Mouse (Mus musculus): ENCODE measurements around the gene Sos2.
"Not testable (repeated sequence)": the region's sequence is repeated elsewhere in the genome, so short reads cannot be mapped to it uniquely, and the experiment has no call there.

Gene Sos2

DNA sequence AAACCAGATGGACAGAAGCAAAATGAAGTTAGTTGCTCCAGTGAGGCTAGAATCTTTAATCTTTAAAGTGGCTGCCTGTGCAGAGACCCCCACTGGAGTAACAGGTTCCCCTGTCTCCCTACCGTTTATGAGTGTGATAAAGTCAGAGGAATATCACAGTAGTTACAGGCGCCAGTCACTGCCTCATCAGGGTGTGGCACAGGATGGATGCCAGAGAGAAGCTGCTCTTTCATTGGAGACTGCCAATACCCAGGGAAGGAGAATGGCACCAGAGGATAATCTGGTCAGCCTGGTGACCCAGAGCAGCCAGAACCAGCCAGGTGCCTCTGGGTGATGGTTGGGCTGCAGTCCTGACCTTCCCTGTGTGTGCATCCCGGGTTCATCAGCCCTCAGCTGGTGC is 113.4 kb downstream of the Sos2 start:
- no peak for DNase-seq

DNA sequence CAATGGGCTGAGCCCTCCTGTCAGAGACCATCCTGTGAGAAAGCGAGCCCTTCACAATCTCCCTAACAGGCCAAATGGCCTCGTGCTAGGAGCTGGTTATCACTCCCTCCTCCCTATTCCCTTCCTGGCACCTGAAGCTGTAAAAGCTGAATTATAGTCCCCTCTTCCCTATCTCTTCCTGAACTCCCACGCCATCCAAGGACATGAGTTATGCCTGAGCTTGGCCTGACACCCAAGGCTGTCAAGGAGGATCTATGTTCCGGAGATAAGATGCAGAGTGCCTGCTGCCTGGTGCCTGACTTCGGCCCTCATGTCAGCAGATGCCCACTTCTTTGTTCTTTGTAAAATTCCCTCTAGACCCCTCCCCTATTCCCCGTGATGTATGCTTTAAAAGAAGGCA is 120.6 kb downstream of the Sos2 start:
- not testable (repeated sequence) for DNase-seq

DNA sequence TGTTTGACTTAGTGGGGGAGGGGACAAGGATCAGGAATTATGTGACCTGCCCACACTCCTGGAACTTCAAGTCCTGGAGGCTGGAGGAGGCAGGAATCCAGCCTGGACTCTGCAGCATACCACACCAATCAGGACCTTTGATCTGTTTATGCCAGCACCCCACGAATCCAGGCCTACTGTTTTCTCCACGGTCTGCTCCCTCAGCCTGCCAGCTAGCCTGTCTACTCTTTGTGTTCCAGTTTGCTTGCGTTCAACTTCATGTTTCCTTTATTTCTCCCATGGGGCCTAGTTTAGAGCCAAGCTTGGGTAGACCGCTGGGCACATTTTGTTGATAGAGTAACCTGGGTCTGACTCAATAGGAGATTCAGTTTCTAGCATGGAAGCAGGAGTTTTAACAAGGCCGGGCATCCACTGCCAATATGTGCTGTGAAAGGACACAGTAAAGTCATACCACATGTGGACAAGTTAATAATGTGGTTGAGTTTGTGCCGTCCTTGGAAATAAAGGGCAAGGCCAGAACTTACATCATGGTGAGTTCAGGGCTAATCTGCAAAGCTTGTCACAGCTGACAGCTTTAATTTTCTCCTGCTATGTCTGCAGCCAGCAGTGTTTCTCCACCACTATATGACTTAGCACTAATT is 125.3 kb downstream of the Sos2 start:
- no peak for DNase-seq

DNA sequence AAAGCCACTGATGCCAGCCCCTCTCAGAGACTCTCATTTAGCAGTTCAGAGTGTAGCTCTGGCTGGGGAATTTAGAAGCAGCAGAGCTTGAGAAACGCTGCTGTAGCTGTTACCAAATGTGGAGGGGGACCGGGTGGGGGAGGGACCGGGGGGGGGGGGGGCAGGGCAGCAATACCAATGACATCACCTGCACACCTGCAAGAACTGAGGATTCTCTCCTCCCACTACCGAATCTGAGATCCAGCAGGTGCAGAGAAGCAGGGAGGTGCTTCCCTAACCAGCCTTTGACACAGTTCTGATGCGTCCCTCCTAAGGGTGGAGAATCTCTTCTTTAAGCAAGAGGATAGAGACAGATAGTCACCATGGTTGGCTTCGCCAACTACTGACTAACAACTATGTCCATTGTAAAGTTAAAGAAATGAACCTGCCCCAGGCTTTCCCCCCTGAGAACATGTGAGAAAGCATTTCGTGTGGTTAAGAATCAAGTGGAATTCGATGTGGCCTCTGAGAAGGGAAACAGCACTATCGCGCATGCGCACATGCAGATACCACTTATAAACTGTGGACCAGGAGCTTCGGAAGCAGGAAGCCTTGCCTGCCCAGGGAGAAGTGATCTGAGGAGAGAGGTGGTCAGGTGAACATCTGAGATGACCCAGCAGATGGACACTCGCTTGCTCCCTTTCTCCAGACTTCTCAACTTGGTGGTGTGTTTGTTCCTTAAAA is 136.0 kb downstream of the Sos2 start:
- no peak for DNase-seq

- DNase-seq = no peak
Observed at GRCm38 (mm10) chr12:69544994-69545393, 136.7 kb downstream of the Sos2 start.

DNA sequence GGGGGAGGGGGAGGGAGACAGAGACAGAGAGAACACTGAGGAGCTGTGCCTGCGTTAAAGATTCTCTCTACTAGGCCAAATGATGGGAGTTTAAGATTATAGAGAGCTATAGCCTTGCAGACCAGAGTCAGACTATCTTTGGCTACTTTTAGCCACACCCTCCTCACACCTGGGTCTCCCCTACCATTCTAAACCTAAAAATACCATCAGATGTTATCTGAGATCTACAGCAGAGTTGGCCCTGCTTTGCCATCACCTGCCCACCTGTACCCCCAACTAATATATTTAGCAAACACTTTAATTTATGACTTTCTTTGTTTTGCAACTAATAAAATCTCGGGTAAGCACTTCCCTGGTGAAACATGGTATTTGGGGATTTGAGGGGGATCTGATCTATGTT is 137.1 kb downstream of the Sos2 start:
- no peak for DNase-seq

DNA sequence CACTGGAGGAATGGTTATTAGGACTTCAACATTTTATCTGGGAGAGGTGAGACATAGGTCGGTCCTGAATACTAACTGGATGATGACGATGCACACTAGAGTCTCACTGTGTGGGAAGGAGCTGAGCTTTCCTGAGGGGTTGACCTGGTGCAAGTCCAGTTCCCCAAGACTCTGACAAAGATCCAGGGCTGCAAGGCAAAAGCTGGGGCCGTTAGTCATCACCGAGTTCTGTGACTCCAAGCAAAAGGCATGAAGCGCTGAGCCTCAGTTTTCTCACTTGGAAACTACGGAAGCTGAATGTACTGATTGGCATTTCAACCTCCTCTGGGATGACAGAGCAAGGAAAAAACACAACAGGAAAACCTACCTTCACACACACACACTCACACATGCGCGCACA is 139.3 kb downstream of the Sos2 start:
- no peak for DNase-seq

DNA sequence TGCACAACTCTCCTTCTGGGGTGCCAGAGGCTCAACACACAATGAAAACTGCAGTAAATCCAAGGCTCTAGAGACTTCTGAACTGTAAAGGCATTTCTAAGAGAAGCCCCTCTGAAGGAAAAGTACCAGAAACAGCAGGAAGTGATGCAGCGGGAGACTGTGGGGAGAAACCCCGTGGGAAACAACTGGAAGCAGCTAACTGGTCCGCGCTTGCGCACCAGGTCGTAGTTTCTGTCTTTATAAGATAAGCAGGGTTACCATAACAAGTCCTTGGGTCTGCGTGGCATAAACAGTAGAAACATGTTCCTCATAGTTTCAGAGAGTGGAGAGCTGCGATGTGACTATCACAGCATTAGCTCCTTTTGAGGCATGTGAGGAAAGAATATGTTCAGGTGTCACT is 140.0 kb downstream of the Sos2 start:
- DNase-seq = no peak

GRCm38 (mm10) chr12:69539353-69539752 is 142.3 kb downstream of the Sos2 start:
- no peak for DNase-seq

DNA sequence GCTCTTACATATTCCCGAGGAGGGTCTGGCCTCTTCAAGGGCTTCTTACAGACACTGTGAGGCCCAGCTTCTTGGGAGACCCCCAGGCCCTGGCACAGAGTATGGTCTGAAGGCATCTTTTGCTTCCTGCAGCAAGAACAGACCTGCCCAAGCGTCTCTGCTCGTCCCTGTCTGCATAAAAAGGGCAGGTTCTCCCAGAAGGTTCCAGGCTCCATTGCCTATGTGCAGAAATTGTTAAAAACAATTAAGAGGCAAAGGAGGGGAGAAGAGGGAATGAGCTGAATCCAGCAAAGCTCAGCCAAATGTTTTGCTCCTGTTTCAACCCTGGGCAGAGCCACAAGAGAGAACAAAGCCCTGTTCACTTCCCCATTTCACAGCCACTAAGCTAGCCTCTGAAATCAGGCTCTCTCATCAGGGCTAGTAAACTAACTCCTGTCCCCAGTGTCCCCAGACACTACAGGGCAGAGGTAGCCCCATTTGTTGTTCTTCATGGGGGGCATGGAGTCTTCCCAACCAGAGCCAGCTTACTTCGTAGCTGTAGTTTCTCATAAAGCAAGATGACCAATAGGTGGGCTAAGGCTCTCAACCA is 143.2 kb downstream of the Sos2 start:
- DNase-seq = no peak

DNA sequence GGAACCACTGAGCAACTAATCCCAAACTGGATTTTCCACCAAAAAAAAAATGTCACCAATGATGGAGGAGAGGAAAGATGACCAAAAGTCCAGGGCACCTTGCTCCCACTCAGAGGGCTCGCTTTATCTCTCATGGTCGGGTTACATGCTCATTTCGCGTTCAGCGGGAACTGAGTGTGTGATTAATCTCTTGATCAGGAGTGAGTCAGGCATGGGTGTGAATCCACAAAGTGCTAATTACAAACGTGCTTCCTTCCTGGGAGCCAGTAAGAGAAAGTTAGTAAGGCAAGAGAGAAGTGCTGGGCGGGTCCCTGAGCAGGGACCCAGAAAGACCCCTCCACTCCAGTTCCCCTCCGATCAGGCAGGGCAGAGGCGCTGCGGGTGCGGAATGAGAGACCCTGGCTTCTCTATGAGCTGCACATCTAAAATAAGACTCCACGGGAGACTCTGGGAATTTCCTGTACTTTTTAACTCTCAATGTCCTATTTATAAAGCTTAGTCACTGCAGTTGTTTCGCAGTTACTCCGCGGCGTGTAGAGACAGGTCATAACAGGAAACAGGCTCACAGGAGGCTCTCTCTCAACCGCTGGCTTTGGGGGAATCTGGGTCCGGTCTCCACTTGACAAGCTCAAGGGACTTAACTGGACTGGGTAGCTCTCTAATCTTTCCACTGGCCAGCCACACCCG is 143.8 kb downstream of the Sos2 start:
- no peak for DNase-seq

DNA sequence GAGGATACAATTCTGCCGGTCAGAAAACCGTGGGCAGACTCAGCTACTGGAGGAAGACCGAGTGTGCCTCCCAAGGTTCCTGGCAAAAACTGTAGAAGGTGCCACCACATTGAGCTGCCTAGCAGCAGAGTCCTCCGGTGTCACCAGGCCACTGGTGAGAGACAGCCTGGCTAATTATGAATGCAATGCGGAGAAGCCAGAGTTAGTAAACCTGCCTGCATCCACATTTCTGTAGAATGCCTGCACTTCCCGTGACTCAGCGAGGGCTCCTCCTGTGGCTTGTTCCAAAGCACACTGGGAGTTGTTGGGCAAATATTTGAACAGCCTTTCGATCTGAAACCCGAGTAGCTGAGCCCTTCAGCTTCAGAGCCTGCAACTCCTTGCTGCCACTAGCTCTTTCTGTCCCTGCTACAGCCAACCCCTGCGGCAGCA is 144.4 kb downstream of the Sos2 start:
- no peak for DNase-seq

DNA sequence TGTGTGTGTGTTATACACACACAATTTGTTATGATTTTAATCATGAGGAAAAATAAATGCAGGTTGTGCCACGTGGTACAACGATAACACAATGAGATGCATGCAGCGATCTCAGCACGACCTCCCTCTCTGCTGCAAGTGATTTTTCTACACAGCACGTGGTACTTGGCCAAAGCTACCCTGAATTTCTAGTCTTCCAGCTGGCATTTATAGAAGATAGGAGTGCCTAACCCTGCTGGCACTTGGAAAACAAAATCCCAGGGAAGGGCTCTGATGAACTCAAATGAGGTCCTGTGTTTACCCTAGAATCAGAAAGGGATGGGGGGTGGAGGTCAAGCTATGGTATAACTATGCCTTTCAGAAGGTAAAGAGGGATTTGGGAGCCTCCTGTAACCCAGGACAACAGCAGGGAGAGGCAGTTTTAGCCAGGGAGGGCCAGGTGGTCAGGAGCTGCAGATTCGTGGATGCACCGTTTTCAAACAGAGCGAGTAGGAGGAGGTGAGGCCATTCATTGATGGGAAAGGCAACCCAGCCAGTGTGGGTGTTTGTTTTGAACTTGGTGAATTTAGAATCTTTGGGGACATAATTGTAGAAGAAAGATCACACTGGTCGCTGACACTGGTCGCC is 144.9 kb downstream of the Sos2 start:
- DNase-seq = no peak
